Mouse (Mus musculus) neural tube, embryonic 12.5 days (tissue): ENCODE data around the gene Gpr156. TPM values are rescaled to one million over a fixed set of nuclear protein-coding genes. Genes with fewer than 3 reads are reported as not detected.
A peak's percentile ranks its signal among the peaks of the same experiment; 100 is the strongest.

Source experiments
- ATAC-seq: fragments of 200-750 bp; cut with Nextera tagmentation; 2 replicates; pipeline ENCODE4 v1.8.0; 2017; ENCODE audit warnings: low read depth, mild to moderate bottlenecking, moderate TSS enrichment, moderate library complexity; ENCODE audit not compliant: low FRiP score
- H3K27ac ChIP-seq: fragments of 300-500 bp; sonication (generic); 2 replicates; pipeline ENCODE4 v1.5.1; 2016
- H3K27me3 ChIP-seq: fragments of 300-500 bp; sonication (generic); replicated peaks from 2 replicates; pipeline ENCODE4 v1.6.1; 2016; ENCODE audit warnings: mild to moderate bottlenecking
- H3K36me3 ChIP-seq: fragments of 300-500 bp; sonication (generic); 2 replicates; pipeline ENCODE4 v1.6.1; 2016; ENCODE audit warnings: mild to moderate bottlenecking
- H3K4me1 ChIP-seq: fragments of 300-500 bp; sonication (generic); 2 replicates; pipeline ENCODE4 v1.6.1; 2016
- H3K4me2 ChIP-seq: fragments of 300-500 bp; sonication (generic); replicated peaks from 2 replicates; pipeline ENCODE4 v1.6.1; 2016; ENCODE audit warnings: mild to moderate bottlenecking
- H3K4me3 ChIP-seq: fragments of 300-500 bp; sonication (generic); 2 replicates; pipeline ENCODE4 v1.5.1; 2016
- H3K9ac ChIP-seq: fragments of 300-500 bp; sonication (generic); 2 replicates; pipeline ENCODE4 v1.6.1; 2016; ENCODE audit warnings: mild to moderate bottlenecking
- H3K9me3 ChIP-seq: fragments of 300-500 bp; sonication (generic); 2 replicates; pipeline ENCODE4 v1.6.1; 2016; ENCODE audit warnings: mild to moderate bottlenecking
- WGBS: fragments of 180-500 bp; shearing (Covaris S2); methylation state at CpG from one replicate; pipeline ENCODE4 v1.1.7; 2016; 5-methylcytosine and 5-hydroxymethylcytosine counted together
- polyA plus RNA-seq: library from polyadenylated mRNA; unstranded; fragments of >200 nt; fragmentation: Nextera tagmentation; extraction: Ambion mirVana; gene quantifications from 2 replicates; pipeline ENCODE4 v1.2.1, GENCODE M21; 2016

The Gpr156 gene
- polyA plus RNA-seq, 1 experiment from 2014 or later, result 10.3 TPM

GRCm38 (mm10) chr16:37888986-37889385 lies 27.3 kb upstream of the Gpr156 start:
- Histone ChIP-seq H3K27me3 (no peaks in the 10 kb centered on the region), H3K4me2 (no peak overlapping the region), H3K9me3 (no peaks in the 10 kb centered on the region), H3K9ac (no peak overlapping the region), H3K36me3 (peaks cover under 1% of the 10 kb centered on the region), H3K4me3 (no peak overlapping the region), H3K27ac (no peak overlapping the region), H3K4me1 (peaks cover 6% of the 10 kb centered on the region; the same call in 1 of the 2 replicates)
- ATAC-seq, result no peak
- WGBS, result 86% methylated on average over 3 of the region's 3 CpGs

GRCm38 (mm10) chr16:37892667-37893066 lies 23.6 kb upstream of the Gpr156 start:
- peaks cover 6% of the 10 kb centered on the region; the same call in 1 of the 2 replicates for H3K4me1 ChIP-seq
- no peaks in the 10 kb centered on the region for H3K27me3 ChIP-seq
- H3K4me2 ChIP-seq, result no peak overlapping the region
- H3K36me3 ChIP-seq, result no peaks in the 10 kb centered on the region
- no peak overlapping the region for H3K27ac ChIP-seq
- WGBS, result 30% methylated on average over 2 of the region's 2 CpGs
- ATAC-seq, result no peak
- H3K9me3 ChIP-seq, result no peaks in the 10 kb centered on the region
- no peak overlapping the region for H3K9ac ChIP-seq
- no peak overlapping the region for H3K4me3 ChIP-seq

GRCm38 (mm10) chr16:37893381-37893780 lies 22.9 kb upstream of the Gpr156 start:
- 76% methylated on average over 6 of the region's 6 CpGs for WGBS
- Histone ChIP-seq H3K4me2 (no peak overlapping the region), H3K36me3 (no peaks in the 10 kb centered on the region), H3K4me3 (no peak overlapping the region), H3K4me1 (peaks cover 6% of the 10 kb centered on the region; the same call in 1 of the 2 replicates), H3K9me3 (no peaks in the 10 kb centered on the region), H3K27me3 (no peaks in the 10 kb centered on the region), H3K9ac (no peak overlapping the region), H3K27ac (no peak overlapping the region)
- no peak for ATAC-seq

GRCm38 (mm10) chr16:37893942-37894341 lies 22.4 kb upstream of the Gpr156 start:
- peaks cover 6% of the 10 kb centered on the region; the same call in 1 of the 2 replicates for H3K4me1 ChIP-seq
- no peak overlapping the region for H3K27ac ChIP-seq
- no peak overlapping the region for H3K4me3 ChIP-seq
- no peak overlapping the region for H3K9ac ChIP-seq
- H3K4me2 ChIP-seq, result no peak overlapping the region
- H3K36me3 ChIP-seq, result no peaks in the 10 kb centered on the region
- no peaks in the 10 kb centered on the region for H3K27me3 ChIP-seq
- 93% methylated on average over 2 of the region's 2 CpGs for WGBS
- no peak for ATAC-seq
- no peaks in the 10 kb centered on the region for H3K9me3 ChIP-seq

- Histone ChIP-seq H3K4me2 (no peak overlapping the region), H3K9ac (no peak overlapping the region), H3K9me3 (no peaks in the 10 kb centered on the region), H3K27ac (no peak overlapping the region), H3K4me3 (no peak overlapping the region), H3K27me3 (no peaks in the 10 kb centered on the region), H3K4me1 (no peaks in the 10 kb centered on the region), H3K36me3 (no peaks in the 10 kb centered on the region)
- ATAC-seq, result no peak
- WGBS, result 74% methylated on average over 5 of the region's 5 CpGs
Observed at GRCm38 (mm10) chr16:37898790-37899189, 17.5 kb upstream of the Gpr156 start.

GRCm38 (mm10) chr16:37899357-37899756 lies 16.9 kb upstream of the Gpr156 start:
- no peak for ATAC-seq
- WGBS, result 20% methylated on average over 2 of the region's 2 CpGs

GRCm38 (mm10) chr16:37901318-37901717 lies 15.0 kb upstream of the Gpr156 start:
- no peak for ATAC-seq
- Histone ChIP-seq H3K9me3 (no peaks in the 10 kb centered on the region), H3K4me3 (no peak overlapping the region), H3K9ac (no peak overlapping the region), H3K27ac (no peak overlapping the region), H3K4me2 (no peak overlapping the region), H3K4me1 (no peaks in the 10 kb centered on the region), H3K36me3 (no peaks in the 10 kb centered on the region), H3K27me3 (no peaks in the 10 kb centered on the region)
- 40% methylated on average over 11 of the region's 11 CpGs for WGBS

More at GRCm38 (mm10) chr16:37899357-37899756, 16.9 kb upstream of the Gpr156 start:
- Histone ChIP-seq H3K4me1 (no peaks in the 10 kb centered on the region), H3K9ac (no peak overlapping the region), H3K36me3 (no peaks in the 10 kb centered on the region), H3K27ac (no peak overlapping the region), H3K4me3 (no peak overlapping the region), H3K4me2 (no peak overlapping the region), H3K27me3 (no peaks in the 10 kb centered on the region), H3K9me3 (no peaks in the 10 kb centered on the region)

- no peaks in the 10 kb centered on the region for H3K4me1 ChIP-seq
- no peak for ATAC-seq
- WGBS, result 96% methylated on average over 3 of the region's 3 CpGs
Observed at GRCm38 (mm10) chr16:37906456-37906855, 9.8 kb upstream of the Gpr156 start.

GRCm38 (mm10) chr16:37911086-37911485 lies 5.2 kb upstream of the Gpr156 start:
- WGBS, result 79% methylated on average over 1 of the region's 1 CpGs
- Histone ChIP-seq H3K9me3 (no peaks in the 10 kb centered on the region; the same call in 1 of the 2 replicates), H3K4me1 (0 out of 2 replicates have a peak, but pooled peaks cover 2% of the 10 kb centered on the region), H3K4me3 (no peak overlapping the region), H3K36me3 (no peaks in the 10 kb centered on the region), H3K27ac (no peak overlapping the region), H3K4me2 (no peak overlapping the region), H3K27me3 (no peaks in the 10 kb centered on the region), H3K9ac (no peak overlapping the region)
- ATAC-seq, result no peak

More at GRCm38 (mm10) chr16:37906456-37906855, 9.8 kb upstream of the Gpr156 start:
- Histone ChIP-seq H3K4me2 (no peak overlapping the region), H3K27me3 (no peaks in the 10 kb centered on the region), H3K27ac (no peak overlapping the region), H3K9me3 (no peaks in the 10 kb centered on the region; the same call in 1 of the 2 replicates), H3K36me3 (no peaks in the 10 kb centered on the region), H3K4me3 (no peak overlapping the region), H3K9ac (no peak overlapping the region)

GRCm38 (mm10) chr16:37916818-37917201 lies 514 bp downstream of the Gpr156 start:
- Histone ChIP-seq H3K4me1 (0 out of 2 replicates have a peak, but pooled peaks cover 16% of the 10 kb centered on the region), H3K27me3 (no peaks in the 10 kb centered on the region), H3K27ac (no peak overlapping the region), H3K36me3 (no peaks in the 10 kb centered on the region), H3K4me3 (peak overlapping the region; percentile 56), H3K9me3 (no peaks in the 10 kb centered on the region), H3K9ac (peak overlapping the region; percentile 71), H3K4me2 (peak overlapping the region; percentile 87)
- ATAC-seq, result 0 out of 2 replicates have a peak, but pooled peaks have one; percentile 14
- 11% methylated on average over 7 of the region's 7 CpGs for WGBS

- WGBS, result 83% methylated on average over 6 of the region's 6 CpGs
Observed at GRCm38 (mm10) chr16:37919000-37919399, 2.7 kb downstream of the Gpr156 start.

GRCm38 (mm10) chr16:37920842-37921409 lies 4.6 kb downstream of the Gpr156 start:
- 56% methylated on average over 8 of the region's 8 CpGs for WGBS
- ATAC-seq, result no peak
- no peak overlapping the region for H3K9ac ChIP-seq

More at GRCm38 (mm10) chr16:37919000-37919399, 2.7 kb downstream of the Gpr156 start:
- Histone ChIP-seq H3K27ac (no peak overlapping the region), H3K9me3 (no peaks in the 10 kb centered on the region), H3K4me1 (0 out of 2 replicates have a peak, but pooled peaks cover 16% of the 10 kb centered on the region), H3K27me3 (no peaks in the 10 kb centered on the region), H3K36me3 (no peaks in the 10 kb centered on the region), H3K4me3 (no peak overlapping the region), H3K4me2 (no peak overlapping the region), H3K9ac (no peak overlapping the region)
- ATAC-seq, result no peak

More at GRCm38 (mm10) chr16:37920842-37921409, 4.6 kb downstream of the Gpr156 start:
- peak overlapping the region; percentile 20; the same call in 1 of the 2 replicates for H3K27ac ChIP-seq
- no peaks in the 10 kb centered on the region for H3K36me3 ChIP-seq
- H3K9me3 ChIP-seq, result no peaks in the 10 kb centered on the region
- no peaks in the 10 kb centered on the region for H3K27me3 ChIP-seq
- H3K4me1 ChIP-seq, result peaks cover 17% of the 10 kb centered on the region; the same call in 1 of the 2 replicates
- no peak overlapping the region for H3K4me2 ChIP-seq
- H3K4me3 ChIP-seq, result no peak overlapping the region
